Mouse (Mus musculus): Measurements from ENCODE around the gene Adra2c.

Gene Adra2c

GRCm38 (mm10) chr5:35311738-35312250 is 33.7 kb downstream of the Adra2c start:
- no peak for DNase-seq

GRCm38 (mm10) chr5:35313231-35313821 is 35.2 kb downstream of the Adra2c start:
- peak; percentile 55 for DNase-seq

GRCm38 (mm10) chr5:35313826-35314586 is 35.9 kb downstream of the Adra2c start:
- DNase-seq: peak; percentile 39

- DNase-seq: peak; percentile 61
These were observed 36.5 kb downstream of the Adra2c start for GRCm38 (mm10) chr5:35314629-35315028.

- no peak for DNase-seq
These were observed 37.1 kb downstream of the Adra2c start for GRCm38 (mm10) chr5:35315204-35315603.

- peak; percentile 89 for DNase-seq
These were observed 42.5 kb downstream of the Adra2c start for GRCm38 (mm10) chr5:35320650-35321049.

GRCm38 (mm10) chr5:35330822-35331221 is 52.7 kb downstream of the Adra2c start:
- DNase-seq: no peak
